Mouse (Mus musculus) neural tube, embryonic 15.5 days (tissue): ENCODE data around the gene Txnl4b. TPM values are rescaled to one million over a fixed set of nuclear protein-coding genes. Genes with fewer than 3 reads are reported as not detected.

ENCODE experiments used
- ATAC-seq: fragments of 200-750 bp; cut with Nextera tagmentation; 2 replicates; pipeline ENCODE4 v1.8.0; 2017; ENCODE audit warnings: mild to moderate bottlenecking, moderate TSS enrichment, moderate library complexity; ENCODE audit not compliant: low FRiP score
- H3K27ac ChIP-seq: fragments of 300-500 bp; sonication (generic); replicated peaks from 2 replicates; pipeline ENCODE4 v1.5.1; 2015; ENCODE audit warnings: mild to moderate bottlenecking, inconsistent platforms
- H3K27me3 ChIP-seq: fragments of 300-500 bp; sonication (generic); replicated peaks from 2 replicates; pipeline ENCODE4 v1.6.1; 2015; ENCODE audit warnings: inconsistent platforms
- H3K36me3 ChIP-seq: fragments of 300-500 bp; sonication (generic); 2 replicates; pipeline ENCODE4 v1.6.1; 2015; ENCODE audit warnings: inconsistent platforms
- H3K4me1 ChIP-seq: fragments of 300-500 bp; sonication (generic); 2 replicates; pipeline ENCODE4 v1.6.1; 2015; ENCODE audit warnings: inconsistent platforms
- H3K4me2 ChIP-seq: fragments of 300-500 bp; sonication (generic); 2 replicates; pipeline ENCODE4 v1.6.1; 2015; ENCODE audit warnings: inconsistent platforms, mild to moderate bottlenecking, moderate library complexity
- H3K4me3 ChIP-seq: fragments of 300-500 bp; sonication (generic); replicated peaks from 2 replicates; pipeline ENCODE4 v1.5.1; 2015; ENCODE audit warnings: mild to moderate bottlenecking, inconsistent platforms
- H3K9ac ChIP-seq: fragments of 300-500 bp; sonication (generic); replicated peaks from 2 replicates; pipeline ENCODE4 v1.6.1; 2015; ENCODE audit warnings: mild to moderate bottlenecking, inconsistent platforms
- H3K9me3 ChIP-seq: fragments of 300-500 bp; sonication (generic); replicated peaks from 2 replicates; pipeline ENCODE4 v1.6.1; 2016; ENCODE audit warnings: inconsistent platforms
- WGBS: fragments of 180-500 bp; shearing (Covaris S2); methylation state at CpG from one replicate; pipeline ENCODE4 v1.1.7; 2015; ENCODE audit warnings: mixed read lengths; 5-methylcytosine and 5-hydroxymethylcytosine counted together
- polyA plus RNA-seq: library from polyadenylated mRNA; unstranded; fragments of >200 nt; fragmentation: Nextera tagmentation; extraction: Ambion mirVana; gene quantifications from 2 replicates; pipeline ENCODE4 v1.2.1, GENCODE M21; 2015

Gene Txnl4b
- 28.7 and 29.6 TPM in 2 replicates for polyA plus RNA-seq

- Histone ChIP-seq H3K4me3 (peak within 1 kb of the TSS; percentile 65), H3K36me3 (peaks cover 32% of the 10 kb centered on the region), H3K9me3 (no peaks in the 10 kb centered on the region), H3K27ac (peak within 1 kb of the TSS; percentile 87), H3K4me1 (peaks cover 21% of the 10 kb centered on the region), H3K9ac (peak within 1 kb of the TSS; percentile 79), H3K4me2 (peak within 1 kb of the TSS; percentile 81), H3K27me3 (no peaks in the 10 kb centered on the region)
- whole genome bisulfite sequencing = under 1% methylated on average over 52 of the region's 52 CpGs
- ATAC-seq = peak; percentile 99
Observed at GRCm38 (mm10) chr8:109565498-109566333, at the start of gene Txnl4b, which contains the start of gene Dhx38. Gene Txnl4b (plus strand): TSS chr8:109565892. Gene Dhx38 (minus strand): TSS chr8:109565861.

GRCm38 (mm10) chr8:109524008-109524407 is 41.7 kb upstream of the Txnl4b start:
- no peak overlapping the region for H3K9ac ChIP-seq
- H3K4me3 ChIP-seq = no peak overlapping the region
- 90% methylated on average over 2 of the region's 2 CpGs for WGBS
- no peak overlapping the region for H3K27ac ChIP-seq
- ATAC-seq = no peak
- H3K36me3 ChIP-seq = no peaks in the 10 kb centered on the region
- no peak overlapping the region for H3K4me2 ChIP-seq
- H3K4me1 ChIP-seq = no peaks in the 10 kb centered on the region
- H3K27me3 ChIP-seq = no peaks in the 10 kb centered on the region
- H3K9me3 ChIP-seq = no peaks in the 10 kb centered on the region

GRCm38 (mm10) chr8:109535140-109535990 is 30.3 kb upstream of the Txnl4b start:
- 91% methylated on average over 19 of the region's 19 CpGs for WGBS
- no peak for ATAC-seq
- no peaks in the 10 kb centered on the region for H3K9me3 ChIP-seq
- no peaks in the 10 kb centered on the region for H3K27me3 ChIP-seq
- H3K9ac ChIP-seq = no peak overlapping the region
- peaks cover 8% of the 10 kb centered on the region for H3K4me1 ChIP-seq
- no peaks in the 10 kb centered on the region for H3K36me3 ChIP-seq
- H3K4me2 ChIP-seq = no peak overlapping the region
- no peak overlapping the region for H3K27ac ChIP-seq
- no peak overlapping the region for H3K4me3 ChIP-seq

GRCm38 (mm10) chr8:109536703-109537102 is 29.0 kb upstream of the Txnl4b start:
- Histone ChIP-seq H3K4me2 (peak overlapping the region; percentile 42), H3K36me3 (no peaks in the 10 kb centered on the region), H3K9me3 (no peaks in the 10 kb centered on the region), H3K4me3 (no peak overlapping the region), H3K27me3 (no peaks in the 10 kb centered on the region), H3K4me1 (peaks cover 8% of the 10 kb centered on the region), H3K27ac (peak overlapping the region; percentile 54), H3K9ac (no peak overlapping the region; the same call in 1 of the 2 replicates)
- WGBS = 7% methylated on average over 5 of the region's 5 CpGs
- ATAC-seq = peak; percentile 83

GRCm38 (mm10) chr8:109542165-109542564 is 23.5 kb upstream of the Txnl4b start:
- Histone ChIP-seq H3K36me3 (peaks cover 10% of the 10 kb centered on the region; the same call in 1 of the 2 replicates), H3K27me3 (no peaks in the 10 kb centered on the region), H3K9ac (no peak overlapping the region), H3K4me2 (no peak overlapping the region), H3K27ac (no peak overlapping the region), H3K4me3 (no peak overlapping the region), H3K9me3 (no peaks in the 10 kb centered on the region), H3K4me1 (no peaks in the 10 kb centered on the region)
- WGBS = 71% methylated on average over 5 of the region's 5 CpGs
- no peak for ATAC-seq

GRCm38 (mm10) chr8:109542748-109543519 is 22.8 kb upstream of the Txnl4b start:
- Histone ChIP-seq H3K4me3 (no peak overlapping the region), H3K9ac (no peak overlapping the region), H3K9me3 (no peaks in the 10 kb centered on the region), H3K4me1 (no peaks in the 10 kb centered on the region), H3K4me2 (no peak overlapping the region), H3K36me3 (peaks cover 17% of the 10 kb centered on the region), H3K27me3 (no peaks in the 10 kb centered on the region), H3K27ac (no peak overlapping the region)
- 81% methylated on average over 8 of the region's 8 CpGs for WGBS
- ATAC-seq = no peak

- Histone ChIP-seq H3K4me2 (no peak overlapping the region), H3K27me3 (no peaks in the 10 kb centered on the region), H3K4me3 (no peak overlapping the region), H3K27ac (no peak overlapping the region), H3K9me3 (no peaks in the 10 kb centered on the region), H3K9ac (no peak overlapping the region), H3K4me1 (no peaks in the 10 kb centered on the region), H3K36me3 (peaks cover 28% of the 10 kb centered on the region)
- no peak for ATAC-seq
- WGBS = 47% methylated on average over 3 of the region's 3 CpGs
Observed at GRCm38 (mm10) chr8:109544049-109544448, 21.6 kb upstream of the Txnl4b start.

- Histone ChIP-seq H3K9me3 (no peaks in the 10 kb centered on the region), H3K27me3 (no peaks in the 10 kb centered on the region), H3K27ac (no peak overlapping the region), H3K36me3 (peaks cover 98% of the 10 kb centered on the region), H3K4me2 (no peak overlapping the region), H3K4me3 (no peak overlapping the region), H3K4me1 (no peaks in the 10 kb centered on the region), H3K9ac (no peak overlapping the region)
- WGBS = 50% methylated on average over 3 of the region's 3 CpGs
- no peak for ATAC-seq
Observed at GRCm38 (mm10) chr8:109551663-109552062, 14.0 kb upstream of the Txnl4b start.

GRCm38 (mm10) chr8:109563881-109564280 is 1.8 kb upstream of the Txnl4b start:
- no peak overlapping the region for H3K4me2 ChIP-seq
- WGBS = 77% methylated on average over 2 of the region's 2 CpGs

GRCm38 (mm10) chr8:109564766-109565165 is 926 bp upstream of the Txnl4b start:
- ATAC-seq = no peak
- Histone ChIP-seq H3K4me3 (peak overlapping the region; percentile 65), H3K36me3 (peaks cover 37% of the 10 kb centered on the region), H3K4me2 (peak overlapping the region; percentile 76), H3K9me3 (no peaks in the 10 kb centered on the region), H3K9ac (peak overlapping the region; percentile 79), H3K27me3 (no peaks in the 10 kb centered on the region), H3K27ac (peak overlapping the region; percentile 87), H3K4me1 (peaks cover 21% of the 10 kb centered on the region)
- 6% methylated on average over 10 of the region's 10 CpGs for WGBS

More at GRCm38 (mm10) chr8:109563881-109564280, 1.8 kb upstream of the Txnl4b start:
- Histone ChIP-seq H3K9me3 (no peaks in the 10 kb centered on the region), H3K36me3 (peaks cover 39% of the 10 kb centered on the region), H3K27me3 (no peaks in the 10 kb centered on the region), H3K4me3 (no peak overlapping the region), H3K27ac (no peak overlapping the region), H3K9ac (no peak overlapping the region), H3K4me1 (peaks cover 21% of the 10 kb centered on the region)
- no peak for ATAC-seq

GRCm38 (mm10) chr8:109571139-109571538 is 5.4 kb downstream of the Txnl4b start:
- 88% methylated on average over 12 of the region's 12 CpGs for WGBS
- Histone ChIP-seq H3K9ac (no peak overlapping the region), H3K9me3 (no peaks in the 10 kb centered on the region), H3K4me2 (no peak overlapping the region), H3K4me3 (no peak overlapping the region), H3K27me3 (no peaks in the 10 kb centered on the region), H3K27ac (no peak overlapping the region), H3K36me3 (peaks cover 19% of the 10 kb centered on the region), H3K4me1 (peaks cover 11% of the 10 kb centered on the region)
- no peak for ATAC-seq
